Mouse (Mus musculus) embryonic fibroblast, embryonic 13.5 days (primary cell): Measurements from ENCODE around the gene Ahcy. TPM values are rescaled to one million over a fixed set of nuclear protein-coding genes. Genes with fewer than 3 reads are reported as not detected.

Source experiments
- H3K27ac ChIP-seq: 2 replicates; pipeline ENCODE4 v1.5.1; 2012; ENCODE audit warnings: low read length, control low read depth, inconsistent platforms; ENCODE audit not compliant: insufficient read depth
- H3K4me1 ChIP-seq: 2 replicates; pipeline ENCODE4 v1.6.1; 2011; ENCODE audit warnings: low read length; ENCODE audit not compliant: control insufficient read depth, insufficient read depth
- H3K4me3 ChIP-seq: 2 replicates; pipeline ENCODE4 v1.5.1; 2011; ENCODE audit warnings: mild to moderate bottlenecking, control low read depth, low read length; ENCODE audit not compliant: insufficient read depth
- CTCF ChIP-seq: IDR thresholded peaks from 2 replicates; pipeline ENCODE4 v1.5.1; 2011; ENCODE audit warnings: mild to moderate bottlenecking, control low read depth, low read length, moderate library complexity, borderline replicate concordance; ENCODE audit not compliant: insufficient read depth
- POLR2A ChIP-seq: IDR thresholded peaks from 2 replicates; pipeline ENCODE4 v1.6.1; 2011; ENCODE audit warnings: low read depth, mild to moderate bottlenecking, control low read depth, low read length, moderate library complexity
- polyA plus RNA-seq: library from polyadenylated mRNA; stranded (reverse); fragments of >200 nt; gene quantifications from 2 replicates; pipeline ENCODE4 v1.2.4, GENCODE M21; 2011; ENCODE audit warnings: low read depth; ENCODE audit not compliant: missing spikeins, insufficient read length

Ahcy gene
- polyA plus RNA-seq, 1 experiment: 52.0 TPM

DNA sequence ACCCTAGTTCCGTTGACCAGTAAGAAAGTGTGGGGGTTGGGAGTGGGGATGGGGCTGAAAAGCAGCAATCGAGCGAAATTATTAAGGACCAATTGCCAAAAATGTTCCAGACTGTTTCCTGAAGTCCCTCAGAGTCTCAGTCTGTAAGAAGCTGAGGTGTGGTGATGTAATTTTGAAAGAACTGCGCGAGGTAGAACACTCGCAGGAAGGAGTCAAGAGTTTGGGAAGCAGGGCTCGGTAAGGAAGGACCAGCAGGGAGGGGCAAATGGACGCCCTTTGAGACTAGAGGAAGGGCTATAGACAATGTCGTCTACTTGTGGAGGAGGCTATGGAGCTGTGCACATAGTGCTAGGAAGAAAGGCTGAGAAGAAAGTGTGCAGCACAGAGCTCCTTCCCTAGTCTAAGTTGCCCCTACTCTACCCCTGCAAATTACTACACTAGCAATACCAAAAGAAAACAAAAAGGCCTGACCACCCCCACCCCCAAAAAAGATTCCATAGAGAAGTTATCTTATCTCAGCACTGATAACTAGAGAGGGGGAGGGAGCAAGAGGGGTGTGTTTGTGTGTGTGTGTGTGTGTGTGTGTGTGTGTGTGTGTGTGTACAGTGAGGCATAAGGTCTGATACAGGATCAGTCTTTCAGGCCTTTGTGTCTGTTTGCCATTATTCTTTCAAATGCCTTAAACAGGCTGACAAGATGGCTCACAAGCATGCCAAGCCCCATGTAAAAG, 22.5 kb downstream of the Ahcy start:
- Histone ChIP-seq H3K4me1 (0 out of 2 replicates have a peak, but pooled peaks cover 8% of the 10 kb centered on the region), H3K27ac (0 out of 2 replicates have a peak overlapping the region, but pooled peaks have one; percentile 72), H3K4me3 (peak overlapping the region; percentile 6; the same call in 1 of the 2 replicates)
- no peak for TF ChIP-seq CTCF
- 0 out of 2 replicates have a peak, but pooled peaks have one; percentile 20 for TF ChIP-seq POLR2A

DNA sequence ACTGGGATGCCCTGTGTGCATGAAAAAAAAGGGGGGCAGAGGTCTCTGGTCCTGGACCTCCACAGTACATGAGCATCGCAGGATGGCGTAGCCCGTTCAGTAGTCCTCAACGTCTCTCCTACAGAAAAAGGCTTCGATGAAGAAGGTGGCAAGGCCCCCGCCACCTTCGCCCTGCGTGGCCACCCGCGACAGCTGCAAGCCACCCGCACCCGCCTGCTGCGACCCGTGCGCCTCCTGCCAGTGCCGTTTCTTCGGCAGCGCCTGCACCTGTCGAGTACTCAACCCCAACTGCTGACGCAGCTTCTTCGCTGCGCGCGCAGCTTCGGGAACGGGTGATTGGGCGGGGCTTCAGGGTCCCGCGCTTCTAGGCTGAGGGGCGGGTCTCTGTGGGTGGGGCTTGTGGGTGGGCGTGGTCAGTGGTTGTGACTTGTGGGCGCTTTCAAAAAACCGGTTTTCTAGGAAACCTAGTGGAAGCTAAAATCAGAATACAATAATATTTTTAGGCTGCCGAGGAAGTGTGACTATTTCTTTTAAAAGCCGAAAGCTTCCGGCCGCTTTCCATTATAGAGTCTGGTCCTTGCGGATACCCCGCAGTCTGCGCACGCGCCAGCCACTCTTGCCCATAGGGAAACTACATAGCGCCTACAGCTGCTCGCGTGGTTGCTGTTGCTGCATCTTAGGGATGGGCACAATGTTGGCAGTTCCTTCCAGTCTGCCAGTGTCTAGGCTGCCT, 23.6 kb downstream of the Ahcy start:
- 0 out of 2 replicates have a peak, but pooled peaks cover 8% of the 10 kb centered on the region for H3K4me1 ChIP-seq
- peak; percentile 93 for TF ChIP-seq POLR2A
- no peak for TF ChIP-seq CTCF

DNA sequence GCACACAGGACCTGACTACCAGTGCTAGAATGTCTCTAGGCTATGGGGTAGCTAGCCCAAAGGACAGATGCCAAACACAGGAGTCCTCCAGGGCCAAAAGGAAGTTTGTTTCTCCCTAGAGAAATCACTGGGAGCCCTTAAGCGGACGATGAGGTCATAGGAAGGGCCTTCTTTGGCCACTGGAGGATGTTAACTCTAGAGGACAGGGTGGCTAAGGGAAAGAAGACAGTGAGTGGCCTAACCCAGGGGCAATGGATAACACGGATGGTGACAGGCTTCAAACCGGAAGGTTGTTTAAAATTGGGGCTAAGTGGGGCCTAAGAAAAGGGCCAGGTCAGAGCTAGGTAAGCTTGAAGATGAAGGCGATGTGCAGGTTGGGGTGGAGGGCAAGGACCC, 24.2 kb downstream of the Ahcy start:
- H3K27ac ChIP-seq: no peak overlapping the region
- TF ChIP-seq CTCF: no peak
- no peak for TF ChIP-seq POLR2A
- peak overlapping the region; percentile 33 for H3K4me3 ChIP-seq
- H3K4me1 ChIP-seq: 0 out of 2 replicates have a peak, but pooled peaks cover 8% of the 10 kb centered on the region

More for the DNA sequence above, 23.6 kb downstream of the Ahcy start:
- H3K27ac ChIP-seq: peak overlapping the region; percentile 72
- H3K4me3 ChIP-seq: peak overlapping the region; percentile 41

DNA sequence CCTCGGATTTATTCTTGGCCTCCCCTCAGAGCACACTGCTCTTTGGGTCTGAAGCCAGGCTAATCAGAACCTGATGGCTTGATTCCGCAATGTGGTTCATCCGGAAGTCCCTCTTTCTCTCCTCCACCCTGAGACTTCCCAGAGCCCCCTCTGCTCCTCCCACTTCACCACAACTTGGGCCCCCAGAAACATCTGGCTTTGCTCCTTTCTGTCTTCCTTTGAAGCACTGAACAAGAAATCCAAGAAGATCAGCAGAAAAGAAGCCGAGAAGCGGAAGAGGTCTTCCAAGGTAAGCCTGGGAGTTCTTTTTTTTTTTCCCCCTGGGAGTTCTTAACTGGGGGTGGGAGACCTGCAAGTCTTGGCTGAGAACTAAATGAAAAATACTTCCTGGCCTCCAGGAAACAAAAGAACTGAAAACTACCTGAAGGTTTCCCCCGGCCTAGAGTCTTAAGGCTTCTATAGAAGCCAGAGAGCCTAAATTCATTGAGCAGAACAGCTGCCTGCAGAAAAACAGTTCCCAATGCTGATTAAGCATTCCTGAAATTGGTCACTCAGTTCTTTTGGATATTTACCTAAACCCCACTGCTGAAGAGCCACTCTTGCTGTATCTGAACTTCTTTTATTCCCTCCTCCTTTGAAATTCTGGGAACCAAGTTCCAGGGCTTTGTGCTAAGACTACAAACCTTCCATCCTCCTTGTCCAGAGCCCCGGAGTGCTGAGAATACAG, 26.7 kb downstream of the Ahcy start:
- H3K4me3 ChIP-seq: no peak overlapping the region
- no peak for TF ChIP-seq CTCF
- TF ChIP-seq POLR2A: no peak
- H3K27ac ChIP-seq: no peak overlapping the region
- 0 out of 2 replicates have a peak, but pooled peaks cover 8% of the 10 kb centered on the region for H3K4me1 ChIP-seq

GRCm38 (mm10) chr2:155046803-155047202, 27.5 kb downstream of the Ahcy start:
- H3K4me1 ChIP-seq: 0 out of 2 replicates have a peak, but pooled peaks cover 8% of the 10 kb centered on the region
- TF ChIP-seq CTCF (no peak), POLR2A (no peak)
- no peak overlapping the region for H3K4me3 ChIP-seq
- no peak overlapping the region for H3K27ac ChIP-seq

DNA sequence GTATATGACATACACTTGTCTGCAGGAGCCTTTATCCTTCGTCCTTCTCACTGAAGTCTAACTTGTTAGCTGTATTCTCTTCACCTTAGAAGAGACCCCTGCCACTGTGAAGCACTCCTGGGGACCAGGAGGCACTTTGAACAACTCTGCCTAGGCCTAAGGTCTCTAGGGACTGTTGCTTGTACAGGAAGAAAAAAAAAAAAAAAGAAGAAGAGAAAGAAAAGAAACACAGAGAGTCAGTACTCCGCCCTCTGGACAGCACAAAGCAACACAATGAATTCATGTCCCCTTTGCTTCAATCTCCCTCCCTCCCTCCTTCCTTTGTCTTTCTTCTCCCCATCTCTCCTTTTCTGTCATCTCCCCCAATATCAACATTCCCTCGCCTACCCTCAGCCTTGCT, 29.2 kb downstream of the Ahcy start:
- no peak overlapping the region for H3K4me3 ChIP-seq
- 0 out of 2 replicates have a peak, but pooled peaks cover 2% of the 10 kb centered on the region for H3K4me1 ChIP-seq
- TF ChIP-seq POLR2A (no peak), CTCF (no peak)

DNA sequence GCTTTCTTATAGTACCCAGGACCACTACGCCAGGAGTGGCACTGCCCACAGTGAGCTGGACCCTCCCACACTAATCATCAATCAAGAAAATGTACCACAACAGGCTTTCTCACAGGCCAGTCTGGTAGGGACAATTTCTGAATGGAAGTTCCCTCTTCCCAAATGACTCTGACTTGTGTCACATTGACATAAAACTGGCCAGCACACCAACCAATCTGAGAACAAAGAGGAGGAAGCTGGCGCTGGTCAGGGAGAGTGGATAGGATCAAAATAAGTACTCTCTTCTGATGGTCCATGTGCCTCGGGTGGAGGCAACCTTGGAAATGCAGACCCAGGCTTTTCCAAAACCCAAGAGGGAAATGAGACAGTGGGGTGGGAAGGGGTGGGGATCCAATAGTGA, 29.8 kb downstream of the Ahcy start:
- TF ChIP-seq CTCF: no peak
- TF ChIP-seq POLR2A: no peak
- H3K4me3 ChIP-seq: no peak overlapping the region
- H3K4me1 ChIP-seq: no peaks in the 10 kb centered on the region
- no peak overlapping the region for H3K27ac ChIP-seq

More for the DNA sequence above, 29.2 kb downstream of the Ahcy start:
- H3K27ac ChIP-seq: no peak overlapping the region

DNA sequence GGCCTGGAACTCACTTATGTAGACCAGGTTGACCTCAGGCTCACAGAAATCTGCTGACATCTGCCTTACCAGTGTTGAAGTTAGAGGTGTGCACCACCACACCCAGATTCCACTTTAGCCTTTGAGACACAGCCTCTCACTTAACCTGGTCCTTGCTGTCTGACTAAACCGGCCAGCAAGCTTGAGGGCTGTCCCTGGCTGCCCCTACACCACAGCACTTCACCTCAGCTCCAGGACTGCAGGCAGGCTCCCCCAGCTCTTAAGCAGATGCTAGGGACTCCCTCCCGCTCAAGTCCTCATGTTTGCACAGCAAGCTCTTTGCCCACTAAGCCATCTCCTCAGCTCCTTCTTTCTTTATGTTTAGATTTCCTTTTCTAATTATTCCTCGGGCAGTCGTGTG, 34.3 kb downstream of the Ahcy start:
- H3K4me1 ChIP-seq: no peaks in the 10 kb centered on the region
- H3K4me3 ChIP-seq: no peak overlapping the region
- no peak overlapping the region for H3K27ac ChIP-seq
- no peak for TF ChIP-seq CTCF
- no peak for TF ChIP-seq POLR2A

GRCm38 (mm10) chr2:155032938-155033710, 41.2 kb downstream of the Ahcy start:
- H3K4me1 ChIP-seq: peaks cover 2% of the 10 kb centered on the region; the same call in 1 of the 2 replicates
- TF ChIP-seq CTCF (no peak), POLR2A (no peak)
- H3K4me3 ChIP-seq: no peak overlapping the region
- H3K27ac ChIP-seq: no peak overlapping the region
